Mouse (Mus musculus) hematopoietic multipotent progenitor cell, adult 10-12 weeks (in vitro differentiated cells): ENCODE results near the gene Ppy. TPM values are rescaled to one million over a fixed set of nuclear protein-coding genes. Genes with fewer than 3 reads are reported as not detected.

Source experiments
- polyA plus RNA-seq: library from polyadenylated mRNA; stranded (reverse); fragments of >175 nt; gene quantifications from 2 replicates; pipeline ENCODE4 v1.2.3, GENCODE M21; 2012; ENCODE audit warnings: low replicate concordance

Gene Ppy
- not detected in 2 replicates for polyA plus RNA-seq

DNA sequence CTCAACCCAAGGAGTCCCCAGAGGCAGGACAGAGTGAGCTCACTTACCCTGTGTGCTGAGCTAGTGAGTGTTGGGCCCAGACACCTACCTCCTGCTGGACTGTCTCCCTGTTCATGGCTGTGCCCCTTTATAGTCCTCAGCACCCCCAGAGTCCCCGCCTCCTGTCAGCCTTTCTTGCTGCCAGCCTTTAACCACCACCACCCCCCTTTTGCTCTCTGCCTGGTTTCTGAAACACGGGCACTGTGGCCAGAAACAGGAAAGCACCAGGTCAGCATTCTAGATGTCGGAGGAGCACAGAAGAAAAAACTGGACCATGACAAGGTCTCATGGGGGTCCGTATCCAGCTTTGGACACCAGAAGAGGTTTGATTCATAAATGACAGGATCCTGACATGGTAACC lies at the start of gene Ppy:
Ppy (minus strand) TSS at position 101 of the 400 bp plus-strand sequence.

DNA sequence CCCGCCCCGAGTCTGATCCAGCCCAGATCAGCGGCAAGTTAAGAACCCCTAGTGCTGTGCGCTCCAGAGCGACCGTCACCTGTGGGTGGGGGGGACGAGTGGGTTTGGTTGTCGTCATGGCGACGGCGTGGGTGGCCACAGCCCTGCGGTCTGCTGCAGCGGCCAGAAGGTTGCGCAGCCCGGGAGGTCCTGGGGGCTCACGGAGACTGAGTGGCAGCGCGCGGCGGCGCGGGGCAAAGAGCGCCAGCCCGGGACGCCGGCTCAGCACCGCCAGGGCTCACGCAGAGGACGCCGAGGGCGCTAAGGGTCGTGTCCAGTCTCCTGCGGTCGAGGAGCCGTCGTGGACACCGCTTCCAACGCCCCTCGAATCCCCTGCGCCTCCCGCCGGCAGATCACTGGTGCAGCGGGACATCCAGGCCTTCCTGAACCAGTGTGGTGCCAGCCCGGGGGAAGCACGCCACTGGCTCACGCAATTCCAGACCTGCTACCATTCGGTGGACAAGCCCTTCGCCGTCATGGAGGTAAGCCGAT lies 44.4 kb upstream of the Ppy start, which contains the start of gene Nags:
Nags (plus strand) TSS at position 43 of the 531 bp plus-strand sequence.

DNA sequence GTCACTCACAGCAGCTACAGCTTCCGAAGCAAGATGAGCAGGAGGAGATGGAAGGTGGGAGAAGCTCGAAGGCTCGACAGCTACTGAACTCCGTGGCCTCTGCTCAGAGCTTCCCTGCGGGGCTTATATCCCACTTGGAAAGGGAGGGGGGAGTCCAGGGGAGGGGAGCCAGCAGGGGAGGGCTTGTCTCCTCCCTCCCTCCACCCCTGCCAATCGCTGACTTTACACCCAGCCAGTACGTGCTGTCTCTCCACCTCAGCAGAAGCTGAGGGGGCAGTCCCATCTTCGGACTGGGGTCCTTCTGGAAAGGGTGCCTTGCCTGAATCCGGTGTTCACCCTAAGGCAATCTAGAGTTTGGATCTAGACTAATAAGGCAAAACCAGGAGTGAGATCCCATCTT lies 6.6 kb upstream of the Ppy start, which contains the start of gene Pyy:
Pyy (minus strand) TSS at position 101 of the 400 bp plus-strand sequence.

DNA sequence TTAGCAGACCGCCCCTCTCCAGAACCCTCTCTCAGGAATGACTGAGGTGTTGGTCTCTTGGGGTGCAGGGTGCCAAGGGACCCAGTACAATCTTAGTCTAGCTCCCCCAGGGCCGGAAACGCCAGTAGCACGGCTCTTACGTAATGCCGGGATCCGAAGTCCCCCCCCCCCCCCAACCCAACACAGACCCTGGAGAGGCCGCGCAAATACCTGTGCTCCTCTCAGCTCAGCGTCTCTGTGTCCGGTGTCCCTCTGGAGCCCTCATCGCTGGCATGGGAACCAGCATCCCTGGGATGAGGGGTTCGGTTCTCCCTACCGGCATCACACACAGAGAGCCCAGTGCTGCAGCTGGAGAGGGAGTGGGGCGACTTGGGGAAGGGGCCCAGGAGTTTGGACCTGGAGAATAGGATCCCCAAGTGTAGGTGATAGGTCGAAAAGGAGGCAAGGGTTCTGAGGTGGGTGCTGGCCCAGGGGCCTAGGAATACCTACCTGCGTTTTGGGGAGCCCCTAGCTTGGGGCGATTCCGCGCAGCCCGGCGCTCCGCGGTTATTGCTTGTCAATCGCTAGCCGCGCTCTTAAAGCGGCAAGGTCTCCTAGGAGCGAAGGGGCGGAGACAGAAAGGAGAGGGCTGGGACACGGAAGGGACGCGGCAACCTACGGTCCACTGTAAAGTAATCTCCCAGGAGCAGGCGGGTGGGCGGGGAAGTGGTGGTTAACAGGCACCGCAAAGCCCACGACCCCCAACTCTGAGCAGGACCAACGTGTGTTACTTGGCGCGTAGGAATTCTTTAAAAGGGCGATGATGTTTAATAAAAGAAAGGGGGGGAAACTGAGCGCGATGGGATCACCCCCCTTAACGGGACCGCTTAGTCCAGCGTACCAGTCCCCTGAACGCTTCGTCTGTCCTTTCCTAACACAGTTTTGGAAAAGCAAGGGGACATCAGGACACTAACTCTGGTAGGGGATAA lies 12.9 kb downstream of the Ppy start, which contains the start of gene Mpp2:
Mpp2 (minus strand) TSS at position 585 of the 968 bp plus-strand sequence.

Other genes starting within 250 kb of the Ppy start
- gene Meox1, start 206.9 kb downstream of the Ppy start, polyA plus RNA-seq: not detected in 2 replicates
- not detected in 2 replicates for gene Sost, start 134.3 kb downstream of the Ppy start, polyA plus RNA-seq
- not detected in 2 replicates for gene Cfap97d1, start 117.0 kb downstream of the Ppy start, polyA plus RNA-seq
- gene Dusp3, start 114.3 kb downstream of the Ppy start, polyA plus RNA-seq: 16.2 and 38.6 TPM in 2 replicates
- gene Mpp3, start 72.9 kb downstream of the Ppy start, polyA plus RNA-seq: 0.05 and 0.06 TPM in 2 replicates
- gene Cd300lg, start 59.8 kb downstream of the Ppy start, polyA plus RNA-seq: 0.97 and 1.6 TPM in 2 replicates
- gene Mpp2, start 12.8 kb downstream of the Ppy start, polyA plus RNA-seq: 1.7 and 6.2 TPM in 2 replicates
- gene Pyy, start 6.5 kb upstream of the Ppy start, polyA plus RNA-seq: not detected in 2 replicates
- 0.45 TPM in 1 of 2 replicates, not detected in the other for gene Nags, start 44.2 kb upstream of the Ppy start, polyA plus RNA-seq
- gene Tmem101, start 55.1 kb upstream of the Ppy start, polyA plus RNA-seq: 4.5 and 9.7 TPM in 2 replicates
- 80.7 and 88.6 TPM in 2 replicates for gene Lsm12, start 84.0 kb upstream of the Ppy start, polyA plus RNA-seq
- 19.6 and 22.2 TPM in 2 replicates for gene G6pc3, start 88.3 kb upstream of the Ppy start, polyA plus RNA-seq
- gene Hdac5, start 128.8 kb upstream of the Ppy start, polyA plus RNA-seq: 125 and 273 TPM in 2 replicates
- 0.09 and 1.5 TPM in 2 replicates for gene BC030867, start 147.6 kb upstream of the Ppy start, polyA plus RNA-seq
- 0.11 TPM in 1 of 2 replicates, not detected in the other for gene Asb16, start 167.4 kb upstream of the Ppy start, polyA plus RNA-seq
- 53.7 and 63.0 TPM in 2 replicates for gene Tmub2, start 183.6 kb upstream of the Ppy start, polyA plus RNA-seq
- 76.6 and 104 TPM in 2 replicates for gene Atxn7l3, start 195.3 kb upstream of the Ppy start, polyA plus RNA-seq
- 95.4 and 155 TPM in 2 replicates for gene Ubtf, start 218.4 kb upstream of the Ppy start, polyA plus RNA-seq